ENCODE assay signal across 9 mouse cellular contexts in the genomic region with DNA sequence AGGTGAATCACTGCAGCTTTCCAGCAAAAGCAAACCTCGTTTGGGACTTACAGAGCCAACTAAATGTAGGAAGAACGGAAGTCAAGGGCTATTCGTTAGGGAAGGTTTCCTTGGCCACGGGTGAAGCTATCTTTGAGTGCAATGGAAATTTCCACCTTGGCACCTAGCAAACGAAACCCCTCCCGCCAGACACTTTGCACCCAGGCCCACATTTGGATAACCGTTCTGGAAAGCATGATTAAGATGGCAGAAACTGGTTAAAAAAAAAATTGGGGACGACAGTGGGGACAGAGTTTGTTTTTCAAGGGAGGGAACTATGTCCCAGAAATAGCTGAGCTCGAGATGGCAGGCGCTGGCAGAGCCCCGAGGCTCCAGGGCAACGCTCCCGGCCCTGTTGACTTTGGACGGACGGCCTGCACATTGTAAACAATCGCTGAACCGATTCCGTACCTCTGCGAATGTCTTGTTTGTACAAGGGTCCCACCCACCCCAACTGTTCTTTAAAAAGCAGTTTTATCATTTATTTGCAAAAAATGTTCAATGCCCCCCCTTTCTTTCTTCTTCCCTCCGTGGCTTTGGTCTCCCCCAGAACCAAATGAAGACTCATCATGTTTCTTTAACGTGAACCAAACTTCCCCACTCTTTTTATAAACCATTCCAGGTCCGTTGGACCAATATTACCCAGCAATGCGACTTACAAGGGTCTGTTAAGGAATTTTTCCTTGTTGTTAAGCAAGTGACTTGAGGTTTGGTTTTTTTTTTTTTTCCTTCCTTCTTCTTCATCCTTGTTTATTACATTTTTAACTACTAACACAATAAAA. TPM values are rescaled to one million over a fixed set of nuclear protein-coding genes. Genes with fewer than 3 reads are reported as not detected.
A peak's percentile ranks its signal among the peaks of the same experiment; 100 is the strongest.
DNase-seq lines count a peak whose midpoint lies in the region; ATAC-seq lines count a peak whose summit lies in the region.
"Had no signal": no experiment of that assay in that cellular context is flagged by ENCODE, and none has a peak within 500 bp of the region (broad histone marks: within the 10 kb centered on the region; RNA-seq: fewer than 3 reads in every experiment).

No protein-coding gene starts in this region.

- peak overlapping the region; percentile 51; the same call in 1 of the 2 replicates for H3K9ac ChIP-seq in forebrain, embryonic 13.5 days
- no peak overlapping the region for H3K9ac ChIP-seq in limb, embryonic 11.5 days (ENCODE audit: low read length)
- H3K9ac ChIP-seq in midbrain, embryonic 11.5 days (ENCODE audit: low read length): no peak overlapping the region; the same call in 1 of the 2 replicates

- H3K4me3 ChIP-seq in forebrain, embryonic 13.5 days: no peak overlapping the region
- H3K4me3 ChIP-seq in hindbrain, embryonic 10.5 days: peak overlapping the region; percentile 49
- H3K4me3 ChIP-seq in limb, embryonic 11.5 days (ENCODE audit: low read depth, low read length): no peak overlapping the region
- H3K4me3 ChIP-seq in midbrain, embryonic 11.5 days (ENCODE audit: low read depth, low read length): no peak overlapping the region

- peak; percentile 60 for DNase-seq in urinary bladder, postnatal 14 days (ENCODE audit: low spot score)
- no peak for DNase-seq in urinary bladder, postnatal 4 days (ENCODE audit: low spot score in 2 of 2)
- peak; percentile 23 for DNase-seq in hindbrain, embryonic 10.5 days (ENCODE audit: low spot score)
- DNase-seq in limb, embryonic 11.5 days (ENCODE audit: low spot score): peak; percentile 36
- peak; percentile 91 for DNase-seq in midbrain, embryonic 11.5 days (ENCODE audit: low spot score, missing footprints)
- DNase-seq in spleen, postnatal 14 days (ENCODE audit: low spot score in 2 of 2): no peak
- no peak for DNase-seq in c-Kit-positive CD71-positive TER-119-positive erythroid progenitor cells, embryonic 14.5 days (ENCODE audit: low spot score)

- H3K27me3 ChIP-seq in forebrain, embryonic 13.5 days: no peaks in the 10 kb centered on the region
- no peaks in the 10 kb centered on the region for H3K27me3 ChIP-seq in hindbrain, embryonic 10.5 days (ENCODE audit: insufficient read depth, poor library complexity, severe bottlenecking)
- H3K27me3 ChIP-seq in limb, embryonic 11.5 days (ENCODE audit: control insufficient read depth, insufficient read depth, low read length): no peaks in the 10 kb centered on the region
- H3K27me3 ChIP-seq in midbrain, embryonic 11.5 days (ENCODE audit: control insufficient read depth, insufficient read depth, low read length): no peaks in the 10 kb centered on the region

- H3K4me1 ChIP-seq in forebrain, embryonic 13.5 days: peaks cover 30% of the 10 kb centered on the region
- peaks cover 34% of the 10 kb centered on the region for H3K4me1 ChIP-seq in hindbrain, embryonic 10.5 days (replicated peaks)
- peaks cover 14% of the 10 kb centered on the region for H3K4me1 ChIP-seq in limb, embryonic 11.5 days (ENCODE audit: control insufficient read depth, insufficient read depth, low read length)
- peaks cover 18% of the 10 kb centered on the region for H3K4me1 ChIP-seq in midbrain, embryonic 11.5 days (ENCODE audit: control insufficient read depth, insufficient read depth, low read length)

- peak overlapping the region; percentile 75; the same call in 1 of the 2 replicates for H3K27ac ChIP-seq in forebrain, embryonic 13.5 days
- peak overlapping the region; percentile 91 for H3K27ac ChIP-seq in hindbrain, embryonic 10.5 days
- peak overlapping the region; percentile 89 for H3K27ac ChIP-seq in limb, embryonic 11.5 days (replicated peaks; ENCODE audit: low read depth, low read length)
- H3K27ac ChIP-seq in midbrain, embryonic 11.5 days (ENCODE audit: low read depth, low read length): peak overlapping the region; percentile 82

- H3K4me2 ChIP-seq in forebrain, embryonic 13.5 days: peak overlapping the region; percentile 58
- peak overlapping the region; percentile 59 for H3K4me2 ChIP-seq in limb, embryonic 11.5 days (ENCODE audit: low read depth, severe bottlenecking)
- H3K4me2 ChIP-seq in midbrain, embryonic 11.5 days: peak overlapping the region; percentile 38

- no peaks in the 10 kb centered on the region for H3K9me3 ChIP-seq in forebrain, embryonic 13.5 days (replicated peaks)
- H3K9me3 ChIP-seq in hindbrain, embryonic 10.5 days: no peaks in the 10 kb centered on the region
- H3K9me3 ChIP-seq in limb, embryonic 11.5 days (ENCODE audit: control insufficient read depth, low read length): no peaks in the 10 kb centered on the region
- no peaks in the 10 kb centered on the region for H3K9me3 ChIP-seq in midbrain, embryonic 11.5 days (ENCODE audit: control insufficient read depth, low read length)

- no peaks in the 10 kb centered on the region for H3K36me3 ChIP-seq in forebrain, embryonic 13.5 days (ENCODE audit: poor library complexity, severe bottlenecking)
- no peaks in the 10 kb centered on the region for H3K36me3 ChIP-seq in hindbrain, embryonic 10.5 days
- no peaks in the 10 kb centered on the region for H3K36me3 ChIP-seq in limb, embryonic 11.5 days (ENCODE audit: control insufficient read depth, insufficient read depth, low read length)
- H3K36me3 ChIP-seq in midbrain, embryonic 11.5 days (ENCODE audit: control insufficient read depth, insufficient read depth, low read length): no peaks in the 10 kb centered on the region

- 14% methylated on average over 23 of the region's 23 CpGs for WGBS in forebrain, embryonic 13.5 days
- WGBS in hindbrain, embryonic 10.5 days: 12% methylated on average over 23 of the region's 23 CpGs
- WGBS in limb, embryonic 11.5 days: 19% methylated on average over 23 of the region's 23 CpGs
- 9% methylated on average over 23 of the region's 23 CpGs for WGBS in midbrain, embryonic 11.5 days

- no peak for ATAC-seq in forebrain, embryonic 13.5 days
- ATAC-seq in limb, embryonic 11.5 days (ENCODE audit: insufficient number of reproducible peaks, low FRiP score, low TSS enrichment, low read depth): no peak
- no peak for ATAC-seq in midbrain, embryonic 11.5 days (ENCODE audit: low FRiP score)

RNA-seq across cellular contexts. Expression of a gene that starts 57.5 kb away (rescaled TPM):
- 0.28 and 0.55 TPM in 2 replicates for polyA plus RNA-seq in forebrain, embryonic 13.5 days (2015; fragmentation: Nextera tagmentation; extraction: Ambion mirVana)
- 0.68 and 6.8 TPM in 2 replicates for polyA plus RNA-seq in hindbrain, embryonic 10.5 days (2016; fragmentation: Nextera tagmentation; extraction: Ambion mirVana)
- 0.12 TPM in 1 of 2 replicates, not detected in the other for polyA plus RNA-seq in limb, embryonic 11.5 days (2014; fragmentation: Nextera tagmentation; extraction: Ambion mirVana)
- 0.05 and 0.10 TPM in 2 replicates for polyA plus RNA-seq in midbrain, embryonic 11.5 days (2014; fragmentation: Nextera tagmentation; extraction: Ambion mirVana)
- polyA plus RNA-seq: large intestine, adult 2 months had no signal

Comparison
In these comparisons a context has a peak if more than half of its experiments do, and no peak if none do; other contexts are left out.
1. DNase-seq: peak in urinary bladder, postnatal 14 days (single experiment), hindbrain, embryonic 10.5 days (single experiment), limb, embryonic 11.5 days (single experiment) and midbrain, embryonic 11.5 days (single experiment); none in urinary bladder, postnatal 4 days (0 of 2), spleen, postnatal 14 days (0 of 2) and c-Kit-positive CD71-positive TER-119-positive erythroid progenitor cells, embryonic 14.5 days (single experiment).
2. Peak in every context shown above with its lines, with median percentiles within 50 percentile points of each other: H3K27ac ChIP-seq and H3K4me2 ChIP-seq.